Mouse (Mus musculus): ENCODE results near the gene Ptprg.

DNA sequence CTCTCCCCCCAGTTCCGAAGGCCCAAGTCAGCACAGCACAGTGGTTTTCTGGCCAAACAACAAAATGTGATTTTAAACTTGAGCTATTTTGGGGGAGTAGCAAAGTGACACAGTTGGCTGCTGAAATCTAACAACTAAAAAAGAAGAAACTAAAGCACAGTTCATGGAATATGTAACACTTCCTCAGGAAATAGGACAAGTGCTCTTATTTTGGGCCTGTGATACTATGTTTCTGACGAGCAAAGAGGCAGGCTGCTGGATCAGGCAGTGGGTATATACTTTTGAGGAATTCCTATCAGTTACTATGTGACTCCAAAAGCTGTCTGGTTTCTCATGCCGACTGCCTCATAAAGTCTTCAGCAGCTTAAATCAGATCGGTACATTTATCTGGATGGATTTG lies 8.1 kb downstream of the Ptprg start:
- no peak for TF ChIP-seq CTCF (IDR thresholded peaks at IDR 0.05; ENCODE audit: low read depth)
- TF ChIP-seq EP300 (IDR thresholded peaks at IDR 0.05; ENCODE audit: low read depth): no peak
